Mouse (Mus musculus) liver, embryonic 11.5 days (tissue): ENCODE data around the gene Rin3. TPM values are rescaled to one million over a fixed set of nuclear protein-coding genes. Genes with fewer than 3 reads are reported as not detected.

ENCODE experiments used
- ATAC-seq: fragments of 200-750 bp; cut with Nextera tagmentation; replicated peaks from 2 replicates; pipeline ENCODE4 v1.8.0; 2017; ENCODE audit warnings: moderate number of reproducible peaks, mild to moderate bottlenecking, moderate TSS enrichment, moderate library complexity; ENCODE audit not compliant: low FRiP score
- DNase-seq: peaks from one replicate; pipeline ENCODE4 v3.0.0-alpha.2; 2017; ENCODE audit warnings: low spot score
- H3K27ac ChIP-seq: fragments of 300-500 bp; sonication (generic); 2 replicates; pipeline ENCODE4 v1.5.1; 2014; ENCODE audit warnings: mild to moderate bottlenecking, low read depth, low read length, control low read depth
- H3K27me3 ChIP-seq: fragments of 300-500 bp; sonication (generic); replicated peaks from 2 replicates; pipeline ENCODE4 v1.6.1; 2014; ENCODE audit warnings: low read length, mixed read lengths; ENCODE audit not compliant: control insufficient read depth, insufficient read depth
- H3K36me3 ChIP-seq: fragments of 300-500 bp; sonication (generic); 2 replicates; pipeline ENCODE4 v1.6.1; 2014; ENCODE audit warnings: mild to moderate bottlenecking, low read length, moderate library complexity, mixed read lengths; ENCODE audit not compliant: control insufficient read depth, insufficient read depth
- H3K4me1 ChIP-seq: fragments of 300-500 bp; sonication (generic); replicated peaks from 2 replicates; pipeline ENCODE4 v1.6.1; 2014; ENCODE audit warnings: low read length, mixed read lengths; ENCODE audit not compliant: control insufficient read depth, insufficient read depth
- H3K4me2 ChIP-seq: fragments of 300-500 bp; sonication (generic); 2 replicates; pipeline ENCODE4 v1.6.1; 2014; ENCODE audit warnings: mild to moderate bottlenecking, control low read depth, moderate library complexity
- H3K4me3 ChIP-seq: fragments of 300-500 bp; sonication (generic); 2 replicates; pipeline ENCODE4 v1.5.1; 2014; ENCODE audit warnings: low read depth, low read length, control low read depth
- H3K9ac ChIP-seq: fragments of 300-500 bp; sonication (generic); 2 replicates; pipeline ENCODE4 v1.6.1; 2014; ENCODE audit warnings: low read depth, low read length, control low read depth
- H3K9me3 ChIP-seq: fragments of 300-500 bp; sonication (generic); 2 replicates; pipeline ENCODE4 v1.6.1; 2016; ENCODE audit warnings: low read length, inconsistent platforms, mixed read lengths; ENCODE audit not compliant: control insufficient read depth
- WGBS: fragments of 180-500 bp; shearing (Covaris S2); extraction: QIAGEN DNeasy Blood & Tissue Kit; methylation state at CpG from one replicate; pipeline ENCODE4 v1.1.7; 2014; 5-methylcytosine and 5-hydroxymethylcytosine counted together
- polyA plus RNA-seq: library from polyadenylated mRNA; unstranded; fragments of >200 nt; fragmentation: Nextera tagmentation; extraction: Ambion mirVana; gene quantifications from 2 replicates; pipeline ENCODE4 v1.2.1, GENCODE M21; 2014

Gene Rin3
- polyA plus RNA-seq, 1 experiment from 2014 or later, result 12.9 TPM

- no peak for ATAC-seq
Measured at GRCm38 (mm10) chr12:102390042-102390441, 107.2 kb downstream of the Rin3 start.

DNA sequence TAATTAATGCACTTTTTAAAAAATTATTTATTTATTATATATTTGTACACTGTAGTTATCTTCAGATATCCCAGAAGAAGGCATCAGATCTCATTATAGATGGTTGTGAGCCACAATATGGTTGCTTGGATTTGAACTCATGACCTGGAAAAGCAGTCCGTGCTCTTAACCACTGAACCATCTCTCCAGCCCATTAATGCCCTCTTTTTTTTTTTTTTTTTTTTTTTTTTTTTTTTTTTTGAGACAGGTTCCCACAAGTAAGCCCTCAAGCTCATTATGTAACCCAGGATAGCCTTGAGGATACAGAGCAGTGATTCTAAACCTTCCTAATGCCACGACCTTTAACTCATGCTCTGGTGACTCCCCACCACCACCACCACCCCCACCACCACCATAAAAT lies 108.3 kb downstream of the Rin3 start:
- Histone ChIP-seq H3K9me3 (no peaks in the 10 kb centered on the region), H3K27me3 (no peaks in the 10 kb centered on the region), H3K4me1 (no peaks in the 10 kb centered on the region), H3K4me2 (no peak overlapping the region), H3K36me3 (no peaks in the 10 kb centered on the region; the same call in 1 of the 2 replicates), H3K4me3 (no peak overlapping the region), H3K27ac (no peak overlapping the region), H3K9ac (no peak overlapping the region)
- ATAC-seq (no peak), DNase-seq (no peak)
- WGBS, result 79% methylated on average over 2 of the region's 2 CpGs

More at GRCm38 (mm10) chr12:102390042-102390441, 107.2 kb downstream of the Rin3 start:
- H3K27me3 ChIP-seq, result no peaks in the 10 kb centered on the region
- H3K4me2 ChIP-seq, result no peak overlapping the region
- H3K4me3 ChIP-seq, result no peak overlapping the region
- H3K36me3 ChIP-seq, result no peaks in the 10 kb centered on the region; the same call in 1 of the 2 replicates
- H3K27ac ChIP-seq, result no peak overlapping the region
- H3K9me3 ChIP-seq, result no peaks in the 10 kb centered on the region
- DNase-seq, result no peak
- no peaks in the 10 kb centered on the region for H3K4me1 ChIP-seq
- no peak overlapping the region for H3K9ac ChIP-seq
- WGBS, result 65% methylated on average over 8 of the region's 8 CpGs

- H3K4me1 ChIP-seq, result no peaks in the 10 kb centered on the region
- no peak overlapping the region for H3K27ac ChIP-seq
- H3K9ac ChIP-seq, result no peak overlapping the region
- 64% methylated on average over 4 of the region's 4 CpGs for WGBS
- no peaks in the 10 kb centered on the region for H3K9me3 ChIP-seq
- H3K36me3 ChIP-seq, result no peaks in the 10 kb centered on the region; the same call in 1 of the 2 replicates
- no peaks in the 10 kb centered on the region for H3K27me3 ChIP-seq
- H3K4me3 ChIP-seq, result no peak overlapping the region
- DNase-seq (no peak), ATAC-seq (no peak)
- no peak overlapping the region for H3K4me2 ChIP-seq
Measured at GRCm38 (mm10) chr12:102391982-102392381, 109.1 kb downstream of the Rin3 start.

DNA sequence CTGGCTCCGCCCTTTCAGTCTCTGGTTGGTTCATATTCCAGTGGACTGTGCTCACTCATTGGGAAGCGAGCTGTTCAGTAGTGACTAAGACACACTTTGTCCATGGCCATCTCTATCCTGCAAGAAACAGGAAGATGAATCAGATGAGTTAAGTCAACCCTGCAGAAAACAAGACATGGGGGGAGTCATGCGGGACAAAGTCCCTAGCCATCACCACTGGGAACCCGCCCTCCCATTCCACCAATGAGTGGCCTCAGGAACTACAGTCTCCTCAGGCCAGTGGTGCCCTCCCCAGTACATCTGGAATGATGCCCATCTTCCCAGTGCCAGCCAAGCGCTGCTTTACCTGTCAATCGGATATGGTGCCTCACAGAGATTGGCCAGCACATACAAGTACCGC lies 111.6 kb downstream of the Rin3 start:
- Histone ChIP-seq H3K36me3 (no peaks in the 10 kb centered on the region), H3K27ac (no peak overlapping the region), H3K4me1 (no peaks in the 10 kb centered on the region), H3K27me3 (no peaks in the 10 kb centered on the region), H3K4me3 (no peak overlapping the region), H3K4me2 (no peak overlapping the region), H3K9me3 (no peaks in the 10 kb centered on the region), H3K9ac (no peak overlapping the region)
- WGBS, result 86% methylated on average over 7 of the region's 7 CpGs
- no peak for DNase-seq
- ATAC-seq, result no peak

- no peaks in the 10 kb centered on the region for H3K4me1 ChIP-seq
- no peak overlapping the region for H3K4me2 ChIP-seq
- H3K27me3 ChIP-seq, result no peaks in the 10 kb centered on the region
- no peaks in the 10 kb centered on the region for H3K9me3 ChIP-seq
- H3K4me3 ChIP-seq, result no peak overlapping the region
- ATAC-seq, result no peak
- no peak overlapping the region for H3K27ac ChIP-seq
- WGBS, result 77% methylated on average over 9 of the region's 9 CpGs
- DNase-seq, result no peak
- no peaks in the 10 kb centered on the region for H3K36me3 ChIP-seq
- no peak overlapping the region for H3K9ac ChIP-seq
Measured at GRCm38 (mm10) chr12:102395537-102395936, 112.7 kb downstream of the Rin3 start.

DNA sequence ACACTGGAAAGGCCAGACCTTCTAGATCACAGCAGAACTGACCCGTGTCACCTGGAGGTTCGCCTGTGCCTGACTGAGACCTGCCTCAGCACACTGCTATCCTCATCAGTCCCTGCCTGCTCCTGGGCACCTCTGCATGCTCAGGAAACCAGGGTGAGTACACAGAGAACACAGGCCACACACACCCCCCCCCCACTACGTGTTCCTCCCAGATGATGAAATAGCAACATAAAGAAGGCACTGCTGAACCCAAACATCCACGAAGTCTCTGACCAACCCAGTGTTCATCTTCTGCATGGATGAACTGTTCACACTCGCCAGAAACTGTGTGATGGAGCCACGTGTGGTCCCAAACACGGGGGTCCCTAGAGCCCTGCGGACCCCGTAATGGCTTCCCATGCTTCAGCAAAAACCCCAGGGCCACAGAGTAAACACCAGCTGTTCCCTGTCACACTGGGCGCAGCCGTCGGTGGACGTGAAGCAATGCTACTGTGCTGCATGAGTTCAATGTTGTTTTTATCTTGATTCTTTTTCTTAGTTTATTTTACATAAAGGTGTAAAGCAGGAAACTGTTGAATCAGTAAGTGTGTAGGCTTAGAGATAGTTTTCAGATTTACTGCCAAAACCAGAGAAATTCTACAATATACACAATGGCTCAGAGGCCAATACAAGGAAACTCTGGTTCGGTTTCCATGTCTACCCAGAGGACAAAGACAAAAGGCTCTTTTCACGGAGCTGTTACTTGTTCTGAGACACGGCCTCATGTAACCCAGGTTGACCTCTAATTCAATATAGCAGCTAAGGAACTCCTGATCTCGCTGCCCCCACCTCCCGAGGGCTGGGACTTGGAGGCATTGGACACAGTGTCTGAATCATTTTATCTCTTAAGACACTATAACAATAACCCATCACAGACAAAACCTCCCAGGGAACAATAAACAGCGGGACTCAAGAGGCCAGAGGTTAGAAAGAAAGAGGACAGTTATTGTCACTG lies 113.4 kb downstream of the Rin3 start:
- H3K36me3 ChIP-seq, result no peaks in the 10 kb centered on the region
- ATAC-seq (no peak), DNase-seq (no peak)
- H3K27me3 ChIP-seq, result no peaks in the 10 kb centered on the region
- no peaks in the 10 kb centered on the region for H3K4me1 ChIP-seq
- H3K4me2 ChIP-seq, result no peak overlapping the region
- no peak overlapping the region for H3K27ac ChIP-seq
- no peaks in the 10 kb centered on the region for H3K9me3 ChIP-seq
- no peak overlapping the region for H3K4me3 ChIP-seq
- H3K9ac ChIP-seq, result no peak overlapping the region
- 73% methylated on average over 19 of the region's 19 CpGs for WGBS

DNA sequence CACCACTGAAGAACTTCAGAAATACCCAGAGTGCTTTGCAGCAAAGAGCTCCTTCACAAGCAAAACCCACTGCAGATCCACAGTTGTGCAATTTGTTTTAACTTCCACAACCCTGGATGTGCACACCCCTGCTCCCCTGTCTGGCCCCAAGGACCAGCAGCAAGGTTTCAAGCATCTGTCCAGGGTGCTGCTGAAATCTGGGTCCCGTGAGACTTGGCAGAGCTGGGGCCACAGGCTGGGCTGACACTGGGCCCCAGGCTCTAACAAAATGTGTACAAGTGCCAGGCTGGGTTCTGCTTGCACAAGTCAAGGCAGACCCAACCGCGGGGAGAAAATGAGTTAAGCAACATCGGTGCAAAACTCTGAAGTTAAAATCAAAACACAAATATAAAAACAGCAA lies 115.7 kb downstream of the Rin3 start:
- H3K27me3 ChIP-seq, result no peaks in the 10 kb centered on the region
- H3K9ac ChIP-seq, result no peak overlapping the region
- no peaks in the 10 kb centered on the region; the same call in 1 of the 2 replicates for H3K36me3 ChIP-seq
- H3K9me3 ChIP-seq, result no peaks in the 10 kb centered on the region
- no peaks in the 10 kb centered on the region for H3K4me1 ChIP-seq
- DNase-seq (no peak), ATAC-seq (no peak)
- 88% methylated on average over 4 of the region's 4 CpGs for WGBS
- no peak overlapping the region for H3K27ac ChIP-seq
- H3K4me3 ChIP-seq, result no peak overlapping the region
- no peak overlapping the region for H3K4me2 ChIP-seq

DNA sequence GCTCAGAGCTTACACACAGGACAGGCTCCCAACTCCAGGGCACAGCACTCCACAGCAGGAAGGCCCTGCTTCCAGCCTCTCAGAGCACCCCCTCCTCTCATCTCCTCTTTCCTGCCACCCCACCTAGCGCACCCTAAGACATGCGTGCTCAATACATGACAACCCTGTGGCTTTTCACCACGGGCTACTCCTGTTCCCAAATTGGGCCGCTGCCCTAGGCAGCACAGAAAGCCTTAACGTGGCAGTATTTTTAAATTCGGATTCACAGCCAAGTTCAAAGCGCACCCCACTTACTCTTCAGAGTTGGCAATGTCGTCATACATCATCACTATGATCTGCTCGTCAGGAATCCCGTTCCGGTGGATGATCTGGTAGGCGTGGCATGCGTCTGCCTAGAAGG lies 130.3 kb downstream of the Rin3 start:
- no peak for ATAC-seq
- H3K4me3 ChIP-seq, result no peak overlapping the region
- no peak overlapping the region for H3K9ac ChIP-seq
- WGBS, result 92% methylated on average over 13 of the region's 13 CpGs
- no peaks in the 10 kb centered on the region for H3K9me3 ChIP-seq
- H3K4me2 ChIP-seq, result no peak overlapping the region
- DNase-seq, result no peak
- H3K4me1 ChIP-seq, result no peaks in the 10 kb centered on the region
- H3K36me3 ChIP-seq, result no peaks in the 10 kb centered on the region
- no peaks in the 10 kb centered on the region for H3K27me3 ChIP-seq
- no peak overlapping the region for H3K27ac ChIP-seq

GRCm38 (mm10) chr12:102414686-102415085 lies 131.8 kb downstream of the Rin3 start:
- Histone ChIP-seq H3K4me3 (no peak overlapping the region), H3K4me1 (peaks cover 3% of the 10 kb centered on the region), H3K9me3 (no peaks in the 10 kb centered on the region), H3K36me3 (no peaks in the 10 kb centered on the region), H3K9ac (no peak overlapping the region), H3K27me3 (no peaks in the 10 kb centered on the region), H3K27ac (no peak overlapping the region), H3K4me2 (no peak overlapping the region)
- no peak for DNase-seq
- whole genome bisulfite sequencing, result 85% methylated on average over 6 of the region's 6 CpGs
- no peak for ATAC-seq
